Mouse (Mus musculus) adrenal gland, postnatal 14 days (tissue): ENCODE data around the gene Gtf3c5. TPM values are rescaled to one million over a fixed set of nuclear protein-coding genes. Genes with fewer than 3 reads are reported as not detected.

Experiments
- DNase-seq: peaks from one replicate; pipeline ENCODE4 v3.0.0; 2021; ENCODE audit warnings: mixed read lengths
- total RNA-seq: library from RNA; stranded (reverse); gene quantifications from 2 replicates; pipeline ENCODE4 v1.2.3, GENCODE M21; 2021

Gtf3c5 gene
- total RNA-seq, 1 experiment from 2014 or later: 18.7 TPM

DNA sequence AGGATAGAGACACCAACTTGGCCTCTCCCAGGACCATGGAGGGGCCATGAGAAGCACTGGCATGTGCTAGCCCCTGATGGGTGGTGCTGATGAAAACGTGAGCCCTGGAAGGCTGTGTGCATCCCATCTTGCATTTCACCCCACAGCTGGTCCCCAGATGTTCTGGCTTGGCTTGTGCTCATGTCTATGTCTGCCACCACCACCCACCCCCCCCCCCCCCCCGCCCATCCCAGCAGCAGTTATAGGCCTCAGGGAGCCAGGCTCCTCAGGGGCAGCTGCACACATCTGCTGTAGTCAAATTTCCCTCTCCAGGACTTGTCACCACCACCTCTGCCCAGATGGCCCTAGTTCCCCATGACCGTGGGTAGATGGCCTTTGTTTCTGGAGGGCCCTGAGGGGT is 13.6 kb downstream of the Gtf3c5 start:
- no peak for DNase-seq

DNA sequence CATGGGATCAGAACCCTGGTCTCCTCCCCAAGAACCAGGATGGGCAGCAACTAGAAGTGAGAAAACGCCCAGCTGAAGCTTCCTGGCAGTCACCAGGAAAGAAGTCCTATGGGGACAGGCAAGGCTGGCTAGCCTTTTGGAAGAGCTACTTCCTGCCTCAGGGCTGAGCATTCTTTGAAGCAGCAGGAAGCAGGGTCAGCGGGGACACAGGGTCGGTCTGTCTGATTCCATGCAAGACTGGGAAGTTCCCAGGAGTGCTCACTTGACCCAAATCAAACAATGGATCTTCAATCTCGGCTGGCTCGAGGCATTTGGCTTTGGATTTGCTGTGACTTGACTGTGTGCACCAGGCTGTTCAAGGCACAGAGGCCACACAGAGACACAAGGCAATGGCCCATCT is 17.0 kb downstream of the Gtf3c5 start:
- peak; percentile 43 for DNase-seq

DNA sequence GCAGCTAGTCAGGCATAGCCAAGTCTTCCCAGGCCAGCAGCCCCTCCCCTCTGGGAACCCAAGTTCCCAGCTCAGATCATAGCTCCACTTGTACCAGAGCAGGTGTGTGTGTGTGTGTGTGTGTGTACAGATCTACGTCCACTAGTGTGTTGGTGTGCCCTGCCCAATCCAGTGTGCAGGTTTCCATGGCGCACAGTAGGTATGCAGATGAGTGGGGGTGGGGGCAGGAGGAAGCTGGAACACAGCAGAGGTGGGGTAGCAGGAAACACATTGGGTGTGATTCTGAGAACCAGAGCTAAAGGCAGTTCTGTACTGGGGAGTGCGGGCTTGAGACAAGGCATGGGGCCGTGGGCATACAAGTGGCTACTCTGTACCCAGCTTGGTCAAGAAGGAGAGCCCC is 19.2 kb downstream of the Gtf3c5 start:
- no peak for DNase-seq

DNA sequence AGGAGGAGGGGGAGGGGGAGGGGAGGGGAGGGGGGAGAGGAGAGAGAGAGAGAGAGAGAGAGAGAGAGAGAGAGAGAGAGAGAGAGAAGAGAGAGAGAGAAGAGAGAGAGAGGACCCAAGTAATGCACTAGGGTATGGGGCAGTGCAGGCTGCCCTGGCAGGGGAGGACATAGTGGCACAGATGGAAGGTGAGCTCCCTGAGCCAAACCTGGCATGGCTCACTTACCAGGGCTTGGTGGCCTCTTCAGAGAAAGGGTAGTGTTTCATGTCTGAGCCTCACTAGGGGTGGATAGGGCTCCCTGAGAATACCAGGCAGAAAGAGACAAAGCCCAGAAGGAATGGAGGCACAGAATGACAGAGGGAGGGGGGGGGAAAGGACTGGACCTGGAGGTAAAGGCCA is 19.7 kb downstream of the Gtf3c5 start:
- no peak for DNase-seq

DNA sequence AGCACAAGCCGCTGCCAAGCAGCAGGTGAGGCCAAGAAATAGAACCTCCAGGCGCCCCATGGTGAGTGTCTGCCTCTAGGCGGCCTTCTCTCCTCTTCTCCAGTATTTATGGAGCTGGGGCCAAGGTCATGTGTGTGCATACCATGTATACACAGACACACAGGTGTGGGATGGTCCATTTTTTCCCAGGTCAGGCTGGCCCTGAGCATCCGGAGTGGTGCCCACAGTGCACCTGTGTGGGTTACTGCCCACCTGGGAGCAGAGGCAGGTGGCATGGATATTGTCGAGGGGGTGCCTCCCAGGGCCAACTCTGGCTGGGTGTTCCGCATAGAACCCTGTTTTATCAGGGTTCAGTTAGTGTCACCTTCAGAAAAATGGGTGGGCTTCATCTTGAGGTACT is 20.2 kb downstream of the Gtf3c5 start, which contains the start of gene Cel:
Cel (minus strand) TSS at position 101 of the 400 bp plus-strand sequence.
- no peak for DNase-seq

DNA sequence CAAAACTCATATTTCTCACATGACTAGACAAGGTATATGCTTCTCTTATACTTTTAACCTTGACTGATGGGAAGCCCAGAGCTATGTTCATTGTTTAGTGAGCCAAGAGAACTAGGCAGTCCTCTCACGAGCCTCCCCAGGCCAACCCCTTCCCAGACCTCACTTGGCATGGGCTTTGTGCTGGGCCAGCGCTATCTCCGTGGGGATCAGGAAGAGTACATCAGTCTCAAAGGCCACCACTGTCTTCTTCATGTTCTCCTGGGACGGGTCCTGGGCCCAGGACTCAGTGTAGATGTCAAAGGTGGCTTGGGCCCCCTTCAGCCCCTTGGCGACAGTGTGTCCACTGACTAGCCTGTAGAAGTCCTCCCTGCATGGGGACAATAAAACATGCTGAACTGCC is 26.1 kb downstream of the Gtf3c5 start:
- DNase-seq: no peak

DNA sequence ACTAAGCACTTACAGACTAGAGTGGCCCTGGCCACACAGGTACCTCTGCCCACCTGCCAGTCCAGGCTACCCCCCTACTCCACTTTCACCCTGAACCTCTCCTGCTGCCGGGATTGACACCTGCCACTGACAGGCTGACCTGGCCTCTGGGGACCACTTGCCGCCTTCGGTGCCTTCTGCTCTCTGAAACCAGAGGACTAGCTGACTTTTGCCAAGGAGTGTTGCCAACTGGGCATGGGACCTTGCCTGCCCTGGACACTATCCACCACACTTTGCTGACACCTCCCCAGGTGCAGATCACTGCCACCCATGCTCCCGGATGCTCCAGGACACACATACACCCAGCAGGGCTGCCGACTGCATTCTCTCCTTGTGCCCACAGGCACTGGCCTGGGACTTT is 31.2 kb downstream of the Gtf3c5 start:
- DNase-seq: no peak

DNA sequence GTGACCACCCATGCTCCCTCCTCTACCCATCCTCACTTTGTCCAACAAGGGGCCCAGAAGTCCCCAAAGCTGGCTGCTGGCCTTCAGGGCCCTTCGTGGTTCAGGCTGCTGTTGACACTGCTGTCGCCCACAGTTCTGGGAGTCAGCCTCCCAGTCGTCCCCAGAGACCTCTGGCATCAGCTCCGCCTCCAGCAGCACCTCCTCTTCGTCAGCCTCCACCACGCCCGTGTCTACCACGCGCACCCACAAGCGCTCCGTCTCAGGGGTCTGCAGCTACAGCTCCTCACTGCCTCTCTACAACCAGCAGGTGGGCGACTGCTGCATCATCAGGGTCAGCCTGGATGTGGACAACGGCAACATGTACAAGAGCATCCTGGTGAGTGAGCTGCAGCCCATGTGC is 34.4 kb downstream of the Gtf3c5 start:
- DNase-seq: no peak

DNA sequence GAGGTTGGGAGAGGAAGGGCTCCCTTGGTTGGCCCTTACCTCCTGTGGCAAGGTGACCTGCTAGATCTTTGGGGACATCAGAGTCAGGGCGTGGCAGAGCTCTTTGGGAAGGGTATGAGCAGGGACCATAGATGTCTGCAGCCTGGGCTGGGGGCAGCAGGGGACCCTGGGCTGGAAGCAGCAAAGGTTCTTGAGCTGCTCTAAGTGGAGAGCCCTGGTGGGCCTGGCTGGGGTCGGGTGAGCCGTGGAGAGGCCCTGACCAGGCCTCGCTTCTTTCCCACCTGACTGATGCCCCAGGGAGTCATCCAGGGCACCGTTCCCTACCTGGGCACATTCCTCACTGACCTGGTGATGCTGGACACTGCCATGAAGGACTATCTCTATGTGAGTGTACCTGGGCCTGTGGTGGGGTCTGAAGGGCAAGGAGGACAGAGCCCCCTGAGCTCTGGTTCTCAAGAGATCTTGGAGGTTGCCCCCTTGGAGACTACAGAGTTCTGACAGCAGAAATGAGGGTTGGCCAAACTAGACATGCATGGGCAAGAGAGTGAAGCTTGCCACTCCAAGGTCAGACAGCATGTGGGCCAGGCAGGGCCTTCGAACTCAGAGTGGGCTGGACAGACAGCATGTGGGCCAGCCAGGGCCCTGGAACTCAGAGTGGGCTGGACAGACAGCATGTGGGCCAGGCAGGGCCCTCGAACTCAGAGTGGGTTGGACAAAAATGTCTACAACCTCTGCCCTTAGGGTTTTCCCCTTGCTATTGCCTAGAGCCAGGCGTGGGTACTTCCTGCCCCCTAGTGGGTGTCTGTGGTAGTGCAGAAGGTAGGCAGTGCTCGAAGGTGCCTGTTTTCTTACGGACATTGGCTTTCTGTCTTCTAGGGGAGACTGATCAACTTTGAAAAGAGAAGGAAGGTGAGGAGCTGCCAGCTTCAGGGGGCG is 36.0 kb downstream of the Gtf3c5 start:
- peak; percentile 92 for DNase-seq

DNA sequence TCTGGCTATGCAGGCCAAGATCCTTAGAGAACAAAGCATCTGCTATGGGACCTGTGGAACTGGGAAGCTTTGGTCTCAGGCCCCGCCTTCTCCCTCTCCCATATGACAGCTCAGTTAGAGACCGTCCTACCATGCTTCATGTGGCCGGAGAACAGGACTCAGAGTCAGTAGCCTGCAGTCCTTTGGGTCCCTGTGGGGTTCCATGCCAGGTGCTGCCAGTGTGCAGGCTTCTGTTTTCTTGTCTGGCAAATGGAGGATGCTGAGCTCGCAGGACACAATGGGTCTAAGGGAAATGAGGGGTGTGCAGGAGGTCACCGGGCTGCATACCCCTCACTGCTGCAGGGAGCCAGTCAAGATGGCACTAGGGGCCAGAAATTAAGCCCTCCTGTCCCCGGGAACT is 37.0 kb downstream of the Gtf3c5 start:
- DNase-seq: no peak

DNA sequence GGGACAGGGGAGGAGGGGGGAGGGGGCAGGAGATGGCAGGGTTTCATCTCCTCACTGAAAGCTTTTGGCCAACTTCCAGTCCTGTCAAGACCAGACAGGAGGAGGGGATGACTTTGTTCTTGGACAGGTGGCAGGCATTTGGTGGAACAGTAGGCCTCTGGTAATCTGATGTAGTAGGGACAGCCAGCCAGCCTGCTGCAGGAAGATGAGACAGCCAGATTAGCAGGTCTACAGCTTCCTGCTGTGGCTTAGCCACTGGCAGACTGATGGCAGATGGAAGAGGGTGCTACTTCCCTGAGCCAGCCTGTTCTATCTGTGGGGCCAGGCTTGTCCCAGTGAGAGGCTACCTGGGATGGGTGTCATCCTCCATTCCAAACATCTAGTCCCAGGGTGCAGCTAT is 37.6 kb downstream of the Gtf3c5 start:
- DNase-seq: no peak

DNA sequence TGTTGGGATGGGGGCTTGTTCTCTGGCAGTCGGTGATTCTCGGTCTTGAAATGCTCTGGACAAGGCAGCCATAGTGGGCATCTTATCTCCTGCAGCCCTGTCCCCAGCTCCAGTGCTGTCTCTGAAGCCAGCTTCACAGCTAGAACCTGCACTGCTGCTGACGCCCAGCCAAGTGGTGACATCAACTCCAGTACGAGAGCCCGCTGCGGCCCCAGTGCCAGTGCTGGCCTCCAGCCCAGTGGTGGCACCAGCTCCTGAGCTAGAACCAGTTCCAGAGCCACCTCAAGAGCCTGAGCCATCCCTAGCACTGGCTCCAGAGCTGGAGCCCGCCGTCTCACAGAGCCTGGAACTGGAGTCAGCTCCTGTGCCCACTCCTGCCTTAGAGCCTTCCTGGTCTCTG is 39.7 kb downstream of the Gtf3c5 start:
- DNase-seq: peak; percentile 62

DNA sequence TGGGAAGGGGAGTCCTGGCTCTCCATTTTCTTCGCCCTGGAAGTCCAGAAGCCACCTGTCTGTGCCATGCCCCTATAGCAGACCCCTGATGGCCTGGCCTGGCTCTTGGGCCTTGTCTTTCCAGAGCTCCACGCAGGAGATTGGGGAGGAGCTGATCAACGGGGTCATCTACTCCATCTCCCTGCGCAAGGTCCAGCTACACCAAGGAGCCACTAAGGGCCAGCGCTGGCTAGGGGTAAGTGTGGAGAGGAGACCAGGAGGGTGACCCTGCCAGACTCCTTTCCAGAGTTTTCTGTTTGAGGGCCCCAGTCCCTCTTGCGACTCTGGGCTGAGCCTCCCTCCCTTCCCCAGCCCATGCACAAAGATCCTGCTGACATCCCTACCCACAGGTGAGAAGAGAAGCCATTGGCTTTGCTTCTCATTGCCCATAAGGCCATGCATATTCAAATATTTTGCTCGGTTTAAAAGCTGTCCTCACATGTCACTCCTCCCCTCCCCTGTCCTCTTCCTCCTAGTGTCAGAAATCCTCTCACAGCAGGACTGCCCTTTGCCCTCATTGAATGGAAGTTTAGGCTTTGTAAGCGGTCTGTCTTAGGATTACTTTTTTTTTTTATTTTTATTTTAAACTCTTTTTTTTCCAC is 42.8 kb downstream of the Gtf3c5 start:
- no peak for DNase-seq

DNA sequence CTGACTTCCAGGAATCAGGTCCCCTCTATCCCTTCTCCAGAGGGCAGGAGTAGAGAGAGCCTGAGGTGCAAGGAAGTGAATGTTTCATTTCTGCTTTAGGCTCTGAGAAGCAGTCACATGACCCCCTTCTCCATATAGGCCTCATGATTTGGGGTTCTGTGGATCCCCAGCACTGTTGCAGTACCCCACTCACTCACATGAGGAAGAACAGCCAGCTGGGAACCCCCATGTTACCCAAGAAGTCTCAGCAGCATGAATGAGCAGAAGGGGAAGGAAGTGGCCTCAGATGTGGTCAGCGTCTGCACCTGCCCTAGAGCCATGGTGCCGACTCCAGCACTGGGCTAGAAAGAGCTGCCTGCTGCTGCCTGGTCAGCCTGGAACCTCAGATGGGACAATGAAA is 43.6 kb downstream of the Gtf3c5 start:
- no peak for DNase-seq

DNA sequence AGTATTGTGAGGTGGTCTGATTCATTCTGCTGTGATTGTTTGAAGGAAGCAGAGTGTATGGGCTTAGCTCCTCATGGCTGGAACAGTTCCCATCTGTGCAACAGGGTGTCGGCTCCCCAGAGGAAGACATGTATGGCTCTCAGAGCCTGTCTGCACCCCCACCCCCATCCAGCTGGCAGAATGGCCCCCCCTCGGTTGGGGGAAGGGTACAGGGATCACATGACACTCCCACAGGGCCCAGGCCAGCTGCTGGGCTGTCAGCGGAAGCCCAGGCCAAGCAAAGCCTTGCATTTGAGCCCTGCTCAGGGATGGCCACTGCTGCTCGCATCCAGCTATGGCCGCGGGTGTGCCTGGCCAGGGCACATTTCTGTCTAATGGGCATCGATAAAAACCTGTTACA is 44.3 kb downstream of the Gtf3c5 start:
- DNase-seq: peak; percentile 73

DNA sequence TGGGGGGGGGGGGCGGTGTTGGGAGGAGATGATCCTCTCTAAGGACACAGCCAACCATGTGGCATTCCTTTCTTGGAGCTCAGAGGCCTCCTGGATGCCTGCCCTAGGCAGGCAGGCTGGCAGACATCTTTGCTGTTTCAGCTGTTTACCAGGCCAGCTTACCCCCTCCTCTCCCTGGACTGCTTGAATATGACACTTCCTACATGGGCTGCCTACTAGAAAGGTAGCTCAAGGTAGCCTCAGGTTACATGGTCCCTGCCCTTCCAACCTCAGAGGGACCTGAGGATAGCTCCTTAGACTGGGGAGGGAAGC is 44.8 kb downstream of the Gtf3c5 start:
- DNase-seq: no peak

DNA sequence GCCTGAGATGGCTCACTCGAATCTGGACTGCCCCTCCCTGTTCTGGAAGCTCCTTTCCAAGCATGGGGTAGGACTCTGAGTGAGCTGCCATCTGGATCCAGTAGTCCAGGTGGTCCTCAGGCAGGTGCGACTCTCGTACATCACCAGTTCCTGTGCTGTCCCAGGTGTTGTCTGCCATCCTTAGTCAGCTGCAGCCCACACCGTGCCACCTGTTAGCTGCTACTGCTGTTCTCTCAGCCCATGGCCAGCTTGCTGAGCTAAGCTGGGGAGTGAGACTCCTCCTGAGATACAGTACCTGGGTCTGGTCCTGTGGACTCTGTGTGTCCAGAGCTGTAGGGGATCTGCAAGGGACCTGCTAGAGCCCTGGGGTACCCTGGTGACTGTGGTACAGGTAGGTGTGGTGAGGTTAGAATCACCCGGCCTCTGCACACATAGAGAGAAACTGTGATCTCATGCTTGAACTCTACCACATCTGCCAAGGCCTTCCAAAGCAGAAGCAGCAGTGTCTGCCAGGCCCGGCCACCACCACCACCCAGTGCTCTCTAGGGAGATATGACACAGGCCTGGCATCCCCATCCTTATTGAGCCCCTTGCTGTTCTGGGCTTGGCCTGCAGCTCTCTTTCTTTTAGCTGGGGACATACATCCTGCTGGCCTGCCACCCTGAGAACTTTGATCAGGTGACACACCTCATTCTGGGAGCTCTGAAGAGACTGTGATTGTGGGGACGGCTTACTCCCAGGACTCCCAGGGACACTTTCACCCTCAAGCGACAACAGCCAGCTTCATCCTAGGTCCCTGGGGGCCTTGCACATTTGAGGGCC is 45.3 kb downstream of the Gtf3c5 start:
- no peak for DNase-seq

DNA sequence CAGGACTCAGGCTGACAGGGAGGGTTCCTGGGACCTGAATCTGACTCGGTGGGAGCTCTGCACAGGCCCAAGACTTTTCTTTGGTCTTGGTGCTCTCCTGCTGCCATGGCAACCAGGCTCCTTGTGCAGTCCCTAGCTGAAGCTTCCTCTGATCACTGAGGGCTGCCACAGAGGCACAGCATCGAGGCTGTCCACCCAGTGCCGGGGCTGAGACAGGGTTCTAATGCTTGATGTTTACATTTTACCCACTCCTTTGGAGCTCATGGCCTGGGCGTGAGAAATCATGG is 46.0 kb downstream of the Gtf3c5 start:
- DNase-seq: no peak

DNA sequence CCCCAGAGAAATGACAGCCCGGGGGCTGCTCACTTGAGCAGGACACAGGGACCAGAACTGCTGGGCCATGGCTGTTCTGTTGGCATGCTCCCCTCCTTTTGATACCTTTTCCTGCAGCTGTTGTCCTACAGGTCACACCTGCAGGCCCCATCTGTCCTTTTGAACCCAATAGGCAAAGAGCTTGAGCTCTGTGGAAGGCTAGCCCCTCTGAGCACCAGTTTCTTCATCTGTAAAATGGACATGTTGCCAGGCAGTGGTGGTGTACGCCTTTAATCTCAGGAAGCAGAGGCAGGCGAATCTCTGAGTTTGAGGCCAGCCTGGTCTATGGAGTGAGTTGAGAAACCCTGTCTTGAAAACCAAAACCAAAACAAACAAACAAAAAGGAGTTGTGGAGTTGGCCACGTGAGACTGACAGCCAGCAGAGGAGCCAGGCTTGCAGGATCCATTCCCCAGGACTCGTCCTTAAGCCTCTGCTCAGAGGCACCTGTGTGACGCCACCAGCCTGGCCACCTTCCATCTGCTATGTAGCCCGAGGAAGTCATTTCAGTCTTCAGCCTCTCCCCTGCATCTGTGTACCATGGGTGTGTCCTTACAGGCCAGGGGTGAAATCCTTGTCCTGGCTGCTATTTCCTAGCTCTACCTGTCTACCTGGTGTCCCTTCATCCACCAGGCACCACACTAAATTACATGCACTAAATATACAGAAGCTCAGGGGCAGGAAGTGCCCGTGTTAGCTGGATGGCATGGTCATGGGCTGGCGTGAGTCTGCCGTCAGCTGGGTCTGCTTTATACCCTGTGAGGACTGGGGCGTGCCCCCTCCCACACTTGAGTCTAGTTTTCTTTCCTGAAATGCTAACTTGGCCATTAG is 46.6 kb downstream of the Gtf3c5 start:
- no peak for DNase-seq

DNA sequence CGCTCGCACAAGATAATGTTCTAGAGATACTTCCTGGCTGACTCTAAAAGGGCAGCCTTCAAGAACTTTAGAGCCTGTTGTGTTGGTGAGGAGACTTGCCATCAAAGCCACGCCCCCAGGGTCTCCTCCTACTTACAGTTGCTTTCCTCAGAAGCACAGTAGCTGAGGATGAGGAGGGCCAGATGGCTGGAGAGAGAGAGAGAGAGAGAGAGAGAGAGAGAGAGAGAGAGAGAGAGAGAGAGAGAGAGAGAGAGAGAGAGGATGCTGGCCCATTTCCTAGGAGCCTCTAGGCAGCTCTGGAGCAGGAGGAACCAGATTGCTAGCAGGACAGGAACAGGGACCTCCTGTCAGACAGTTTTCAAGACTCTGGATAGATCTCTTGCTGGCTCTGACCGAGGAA is 47.4 kb downstream of the Gtf3c5 start:
- no peak for DNase-seq

DNA sequence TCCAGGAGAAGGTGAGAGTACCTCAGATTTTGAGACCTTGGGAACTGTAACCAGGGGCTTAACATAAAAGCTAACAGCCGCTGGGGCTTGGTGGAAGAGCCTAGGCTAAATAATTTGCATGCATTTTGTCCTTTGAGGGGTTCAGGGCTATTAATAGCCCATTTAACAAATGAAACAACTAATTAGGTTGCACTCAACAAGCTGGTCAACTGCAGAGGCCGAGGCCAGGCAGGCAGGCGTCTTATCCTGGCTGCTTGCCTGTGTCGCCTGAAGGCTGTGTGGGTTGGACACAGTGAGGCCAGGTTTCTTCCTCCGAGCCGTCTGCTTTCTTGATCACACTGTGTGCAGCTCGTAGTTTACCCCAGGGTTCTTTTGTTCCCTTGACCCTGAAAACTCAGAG is 47.9 kb downstream of the Gtf3c5 start:
- peak; percentile 68 for DNase-seq

DNA sequence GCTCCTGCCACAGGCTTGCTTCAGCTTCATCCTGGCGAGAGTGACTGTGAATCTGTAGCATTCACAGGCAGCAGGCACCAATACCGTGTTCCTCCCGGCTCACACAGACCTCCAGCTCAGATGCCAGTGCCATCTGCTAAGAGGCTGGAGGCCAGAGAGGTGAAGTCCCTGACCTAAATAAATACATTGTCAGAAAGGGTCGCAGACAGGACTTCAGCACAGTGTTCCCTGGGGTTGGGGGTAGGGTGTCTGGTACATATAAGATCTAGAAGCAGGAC is 48.3 kb downstream of the Gtf3c5 start:
- DNase-seq: no peak
